Mouse (Mus musculus) spleen, adult 2 months (tissue): ENCODE measurements at regions not wholly inside any gene's neighbourhood (a gene's known extent, or its start where the extent isn't known, plus 50 kb on each side); places are given as distances from the start of the nearest gene placed in this dataset.

ENCODE experiments used
- DNase-seq, 2 experiments: peaks; one replicate each; pipeline versions ENCODE4 v3.0.0 to v3.0.0-alpha.2; 2012 to 2021; ENCODE audit warnings: low spot score in 2 of 2, low read depth in 1 of 2
- H3K27ac ChIP-seq: fragments of 200-500 bp; 2 replicates; pipeline ENCODE4 v1.5.1; 2012; ENCODE audit warnings: low read length, inconsistent platforms; ENCODE audit not compliant: insufficient read depth
- H3K27me3 ChIP-seq: fragments of 200-500 bp; 2 replicates; pipeline ENCODE4 v1.6.1; 2012; ENCODE audit warnings: mild to moderate bottlenecking, moderate library complexity, low read length, inconsistent platforms; ENCODE audit not compliant: control insufficient read depth, insufficient read depth
- H3K36me3 ChIP-seq: fragments of 200-500 bp; 2 replicates; pipeline ENCODE4 v1.6.1; 2012; ENCODE audit warnings: mild to moderate bottlenecking, low read length, inconsistent platforms; ENCODE audit not compliant: control insufficient read depth, insufficient read depth
- H3K4me1 ChIP-seq: fragments of 200-500 bp; 2 replicates; pipeline ENCODE4 v1.6.1; 2011; ENCODE audit warnings: inconsistent platforms; ENCODE audit not compliant: control insufficient read depth, insufficient read depth, insufficient read length
- H3K4me3 ChIP-seq: fragments of 200-500 bp; 2 replicates; pipeline ENCODE4 v1.5.1; 2011; ENCODE audit warnings: mild to moderate bottlenecking, inconsistent platforms; ENCODE audit not compliant: insufficient read depth, insufficient read length; ENCODE audit errors: extremely low read depth
- CTCF ChIP-seq: fragments of 200-500 bp; IDR thresholded peaks from 2 replicates; pipeline ENCODE4 v1.5.1; 2011; ENCODE audit warnings: mild to moderate bottlenecking, inconsistent platforms; ENCODE audit not compliant: insufficient read depth, insufficient read length, insufficient replicate concordance; ENCODE audit errors: extremely low read depth
- POLR2A ChIP-seq: fragments of 200-500 bp; IDR thresholded peaks from 2 replicates; pipeline ENCODE4 v1.6.1; 2011; ENCODE audit warnings: low read depth, low read length, inconsistent platforms
- WGBS: fragments of 180-500 bp; shearing (Covaris S2); methylation state at CpG from one replicate; pipeline ENCODE4 v1.1.7; 2018; 5-methylcytosine and 5-hydroxymethylcytosine counted together

GRCm38 (mm10) chr4:152615155-152615554 lies 137.5 kb upstream of the Kcnab2 start:
- no peaks in the 10 kb centered on the region for H3K27me3 ChIP-seq
- TF ChIP-seq POLR2A (no peak), CTCF (no peak)
- no peaks in the 10 kb centered on the region for H3K36me3 ChIP-seq
- WGBS: 93% methylated on average over 2 of the region's 2 CpGs
- no peaks in the 10 kb centered on the region for H3K4me1 ChIP-seq
- H3K27ac ChIP-seq: no peak overlapping the region
- no peak overlapping the region for H3K4me3 ChIP-seq
- no peak for DNase-seq

- 84% methylated on average over 13 of the region's 13 CpGs for WGBS
- H3K4me1 ChIP-seq: no peaks in the 10 kb centered on the region
- TF ChIP-seq POLR2A: no peak
- no peak for TF ChIP-seq CTCF
- H3K36me3 ChIP-seq: no peaks in the 10 kb centered on the region
- no peak for DNase-seq
- no peak overlapping the region for H3K4me3 ChIP-seq
- no peaks in the 10 kb centered on the region for H3K27me3 ChIP-seq
- no peak overlapping the region for H3K27ac ChIP-seq
Measured at GRCm38 (mm10) chr4:152614356-152615100, 136.9 kb upstream of the Kcnab2 start.
